Mouse (Mus musculus) thymus, adult 2 months (tissue): ENCODE results near the gene Anp32b.

ENCODE experiments used
- CTCF ChIP-seq: fragments of 200-500 bp; IDR thresholded peaks from 2 replicates; pipeline ENCODE4 v1.5.1; 2012; ENCODE audit warnings: mild to moderate bottlenecking, control low read depth, low read length, moderate library complexity, borderline replicate concordance; ENCODE audit not compliant: control insufficient read depth, poor library complexity, insufficient read depth; ENCODE audit errors: extremely low read depth
- POLR2A ChIP-seq: fragments of 200-500 bp; IDR thresholded peaks from 2 replicates; pipeline ENCODE4 v1.6.1; 2012; ENCODE audit warnings: mild to moderate bottlenecking, low read length, control low read depth, moderate library complexity; ENCODE audit not compliant: control insufficient read depth, poor library complexity, insufficient read depth; ENCODE audit errors: extremely low read depth

GRCm38 (mm10) chr4:46418851-46419250 is 31.9 kb upstream of the Anp32b start:
- TF ChIP-seq CTCF (no peak), POLR2A (no peak)
